Mouse (Mus musculus) kidney, adult 2 months (tissue): ENCODE results near the gene Vasn. TPM values are rescaled to one million over a fixed set of nuclear protein-coding genes. Genes with fewer than 3 reads are reported as not detected.

Experiments
- DNase-seq: peaks from one replicate; pipeline ENCODE4 v3.0.0; 2021
- H3K27ac ChIP-seq: fragments of 200-500 bp; 2 replicates; pipeline ENCODE4 v1.5.1; 2012; ENCODE audit warnings: low read depth, low read length, control low read depth, inconsistent platforms; ENCODE audit not compliant: insufficient read depth
- H3K27me3 ChIP-seq: fragments of 200-500 bp; replicated peaks from 2 replicates; pipeline ENCODE4 v1.6.1; 2012; ENCODE audit warnings: mild to moderate bottlenecking, moderate library complexity, low read length, inconsistent platforms; ENCODE audit not compliant: control insufficient read depth, insufficient read depth
- H3K36me3 ChIP-seq: fragments of 200-500 bp; 2 replicates; pipeline ENCODE4 v1.6.1; 2012; ENCODE audit warnings: mild to moderate bottlenecking, moderate library complexity, low read length, inconsistent platforms; ENCODE audit not compliant: control insufficient read depth, insufficient read depth
- H3K4me1 ChIP-seq: fragments of 200-500 bp; 2 replicates; pipeline ENCODE4 v1.6.1; 2011; ENCODE audit warnings: low read length; ENCODE audit not compliant: control insufficient read depth, insufficient read depth
- H3K4me3 ChIP-seq: fragments of 200-500 bp; 2 replicates; pipeline ENCODE4 v1.5.1; 2011; ENCODE audit warnings: mild to moderate bottlenecking, low read depth, low read length, control low read depth; ENCODE audit not compliant: insufficient read depth
- CTCF ChIP-seq: fragments of 200-500 bp; conservative IDR thresholded peaks from 2 replicates; pipeline ENCODE4 v1.5.1; 2011; ENCODE audit warnings: low read depth, mild to moderate bottlenecking, control low read depth, low read length, moderate library complexity, mixed read lengths; ENCODE audit not compliant: insufficient read depth, insufficient read length
- POLR2A ChIP-seq: fragments of 200-500 bp; IDR thresholded peaks from one replicate; pipeline ENCODE4 v1.6.1; 2011; ENCODE audit warnings: low read depth, low read length, control low read depth
- WGBS: fragments of 180-500 bp; shearing (Covaris S2); methylation state at CpG from one replicate; pipeline ENCODE4 v1.1.7; 2018; 5-methylcytosine and 5-hydroxymethylcytosine counted together
- polyA plus RNA-seq: library from polyadenylated mRNA; depleted of rRNA; stranded (reverse); fragments of >200 nt; gene quantifications from 2 replicates; pipeline ENCODE4 v1.2.3, GENCODE M21; 2012

The Vasn gene
- polyA plus RNA-seq, 1 experiment: 34.6 TPM

GRCm38 (mm10) chr16:4649692-4650091 is 10.0 kb downstream of the Vasn start:
- no peak for DNase-seq
- Histone ChIP-seq H3K4me3 (no peak overlapping the region), H3K27me3 (no peaks in the 10 kb centered on the region), H3K36me3 (no peaks in the 10 kb centered on the region), H3K4me1 (peaks cover 63% of the 10 kb centered on the region), H3K27ac (no peak overlapping the region)
- 79% methylated on average over 11 of the region's 11 CpGs for WGBS
- no peak for TF ChIP-seq POLR2A
- TF ChIP-seq CTCF: no peak

- Histone ChIP-seq H3K4me3 (no peak overlapping the region), H3K27ac (no peak overlapping the region), H3K4me1 (peaks cover 62% of the 10 kb centered on the region), H3K27me3 (no peaks in the 10 kb centered on the region), H3K36me3 (no peaks in the 10 kb centered on the region)
- TF ChIP-seq POLR2A (no peak), CTCF (no peak)
- 91% methylated on average over 3 of the region's 3 CpGs for WGBS
- no peak for DNase-seq
These were observed 10.4 kb downstream of the Vasn start for GRCm38 (mm10) chr16:4650161-4650560.

GRCm38 (mm10) chr16:4651081-4651480 is 11.3 kb downstream of the Vasn start:
- WGBS: 50% methylated on average over 1 of the region's 1 CpGs
- TF ChIP-seq POLR2A (no peak), CTCF (no peak)
- DNase-seq: no peak
- no peak overlapping the region for H3K27ac ChIP-seq
- H3K4me3 ChIP-seq: no peak overlapping the region
- no peaks in the 10 kb centered on the region for H3K36me3 ChIP-seq
- no peaks in the 10 kb centered on the region for H3K27me3 ChIP-seq
- H3K4me1 ChIP-seq: peaks cover 62% of the 10 kb centered on the region

GRCm38 (mm10) chr16:4651624-4652023 is 11.9 kb downstream of the Vasn start:
- TF ChIP-seq CTCF (no peak), POLR2A (no peak)
- 86% methylated on average over 7 of the region's 7 CpGs for WGBS
- no peak for DNase-seq
- H3K36me3 ChIP-seq: no peaks in the 10 kb centered on the region
- no peak overlapping the region for H3K4me3 ChIP-seq
- no peak overlapping the region for H3K27ac ChIP-seq
- H3K4me1 ChIP-seq: peaks cover 62% of the 10 kb centered on the region
- no peaks in the 10 kb centered on the region for H3K27me3 ChIP-seq

- Histone ChIP-seq H3K27me3 (no peaks in the 10 kb centered on the region), H3K4me1 (peaks cover 64% of the 10 kb centered on the region), H3K36me3 (no peaks in the 10 kb centered on the region), H3K27ac (peak overlapping the region; percentile 53), H3K4me3 (no peak overlapping the region)
- TF ChIP-seq CTCF (no peak), POLR2A (no peak)
- WGBS: 37% methylated on average over 4 of the region's 4 CpGs
- peak; percentile 81 for DNase-seq
These were observed 13.1 kb downstream of the Vasn start for GRCm38 (mm10) chr16:4652707-4653416.

GRCm38 (mm10) chr16:4654706-4655105 is 15.0 kb downstream of the Vasn start:
- Histone ChIP-seq H3K27ac (peak overlapping the region; percentile 79), H3K4me1 (peaks cover 55% of the 10 kb centered on the region), H3K4me3 (no peak overlapping the region), H3K27me3 (no peaks in the 10 kb centered on the region), H3K36me3 (no peaks in the 10 kb centered on the region)
- 43% methylated on average over 10 of the region's 10 CpGs for WGBS
- TF ChIP-seq CTCF (peak; percentile 65), POLR2A (no peak)
- peak; percentile 86 for DNase-seq

- peak; percentile 76 for DNase-seq
- Histone ChIP-seq H3K36me3 (no peaks in the 10 kb centered on the region), H3K4me1 (peaks cover 55% of the 10 kb centered on the region), H3K4me3 (no peak overlapping the region), H3K27me3 (no peaks in the 10 kb centered on the region), H3K27ac (peak overlapping the region; percentile 79)
- no peak for TF ChIP-seq POLR2A
- peak; percentile 41; the same call in 1 of the 2 replicates for TF ChIP-seq CTCF
- 46% methylated on average over 4 of the region's 4 CpGs for WGBS
These were observed 15.6 kb downstream of the Vasn start for GRCm38 (mm10) chr16:4655251-4655734.
